Mouse (Mus musculus) MEL (cell line): ENCODE data around the gene Upk3a.

Source experiments
- BHLHE40 ChIP-seq: IDR thresholded peaks from 2 replicates; pipeline ENCODE4 v1.6.1; 2012; ENCODE audit warnings: low read depth, mild to moderate bottlenecking, inconsistent platforms, low read length, improper control_type of control experiment, borderline replicate concordance
- CTCF ChIP-seq, 3 experiments: IDR thresholded peaks in 2 of 3; conservative IDR thresholded peaks in 1 of 3; 2 replicates each; pipeline ENCODE4 v1.5.1; 2011 to 2012; ENCODE audit warnings: low read length in 3 of 3, low read depth in 2 of 3, mild to moderate bottlenecking in 2 of 3, improper control_type of control experiment in 1 of 3, inconsistent platforms in 1 of 3, mixed read lengths in 1 of 3, moderate library complexity in 1 of 3; ENCODE audit not compliant: control insufficient read depth in 1 of 3, insufficient read depth in 1 of 3, poor library complexity in 1 of 3, severe bottlenecking in 1 of 3
- E2F4 ChIP-seq: IDR thresholded peaks from 2 replicates; pipeline ENCODE4 v1.6.1; 2011; ENCODE audit warnings: low read depth, low read length, improper control_type of control experiment, borderline replicate concordance
- ELF1 ChIP-seq: IDR thresholded peaks from 2 replicates; pipeline ENCODE4 v1.6.1; 2014; ENCODE audit warnings: low read depth, mild to moderate bottlenecking, inconsistent platforms, low read length, improper control_type of control experiment, moderate library complexity
- EP300 ChIP-seq, 2 experiments: IDR thresholded peaks; 2 replicates each; pipeline ENCODE4 v1.6.1; 2011; ENCODE audit warnings: improper control_type of control experiment in 2 of 2, low read length in 2 of 2, low read depth in 1 of 2, mild to moderate bottlenecking in 1 of 2
- HCFC1 ChIP-seq: IDR thresholded peaks from 2 replicates; pipeline ENCODE4 v1.6.1; 2012; ENCODE audit warnings: low read depth, mild to moderate bottlenecking, inconsistent platforms, low read length, improper control_type of control experiment, moderate library complexity
- MAFK ChIP-seq: IDR thresholded peaks from 2 replicates; pipeline ENCODE4 v1.6.1; 2011; ENCODE audit warnings: low read depth, mild to moderate bottlenecking, low read length, improper control_type of control experiment, borderline replicate concordance
- MXI1 ChIP-seq: IDR thresholded peaks from 2 replicates; pipeline ENCODE4 v1.6.1; 2011; ENCODE audit warnings: mild to moderate bottlenecking, low read depth, low read length, improper control_type of control experiment
- NRF1 ChIP-seq: IDR thresholded peaks from 2 replicates; pipeline ENCODE4 v1.6.1; 2014; ENCODE audit warnings: low read depth, mild to moderate bottlenecking, inconsistent platforms, low read length, improper control_type of control experiment, moderate library complexity; ENCODE audit not compliant: poor library complexity, insufficient read depth, severe bottlenecking
- POLR2A ChIP-seq, 2 experiments: IDR thresholded peaks; 2 replicates each; pipeline ENCODE4 v1.6.1; 2011 to 2012; ENCODE audit warnings: low read length in 2 of 2, mild to moderate bottlenecking in 2 of 2, control low read depth in 1 of 2, improper control_type of control experiment in 1 of 2, low read depth in 1 of 2, moderate library complexity in 1 of 2; ENCODE audit not compliant: control insufficient read depth in 1 of 2, insufficient read depth in 1 of 2, poor library complexity in 1 of 2
- POLR2AphosphoS2 ChIP-seq: IDR thresholded peaks from 2 replicates; pipeline ENCODE4 v1.6.1; 2011; ENCODE audit warnings: low read length, improper control_type of control experiment
- TAL1 ChIP-seq: IDR thresholded peaks from 2 replicates; pipeline ENCODE4 v1.6.1; 2012; ENCODE audit warnings: mild to moderate bottlenecking, inconsistent platforms, low read length, moderate library complexity, mixed read lengths
- ZC3H11A ChIP-seq: IDR thresholded peaks from 2 replicates; pipeline ENCODE4 v1.6.1; 2012; ENCODE audit warnings: low read depth, mild to moderate bottlenecking, inconsistent platforms, low read length, improper control_type of control experiment

- TF ChIP-seq POLR2A (IDR thresholded peaks at IDR 0.05; ENCODE audit: control insufficient read depth in 1 of 2, insufficient read depth in 1 of 2, low read depth in 1 of 2, low read length in 2 of 2, poor library complexity in 1 of 2) (no peak), HCFC1 (no peak), TAL1 (no peak), CTCF (IDR thresholded peaks at IDR 0.05 in 2 of 3, conservative IDR thresholded peaks at IDR 0.05 in 1 of 3; ENCODE audit: control insufficient read depth in 1 of 3, insufficient read depth in 1 of 3, low read depth in 2 of 3, low read length in 3 of 3, poor library complexity in 1 of 3, severe bottlenecking in 1 of 3) (no peak), MXI1 (no peak), E2F4 (no peak), POLR2AphosphoS2 (no peak), ELF1 (no peak), MAFK (no peak), ZC3H11A (no peak), EP300 (IDR thresholded peaks at IDR 0.05; ENCODE audit: low read depth in 1 of 2, low read length in 2 of 2) (no peak), BHLHE40 (no peak), NRF1 (no peak)
Observed at GRCm38 (mm10) chr15:84968534-84968933, 48.4 kb upstream of the Upk3a start.
